Mouse (Mus musculus) colon, adult 2 months (tissue): Measurements from ENCODE around the gene Klf16. TPM values are rescaled to one million over a fixed set of nuclear protein-coding genes. Genes with fewer than 3 reads are reported as not detected.

Source experiments
- polyA plus RNA-seq: library from polyadenylated mRNA; depleted of rRNA; stranded (reverse); fragments of >200 nt; gene quantifications from 2 replicates; pipeline ENCODE4 v1.2.3, GENCODE M21; 2012; rRNA removed

The Klf16 gene
- polyA plus RNA-seq = 32.1 and 34.5 TPM in 2 replicates

GRCm38 (mm10) chr10:80577195-80578130, at the start of gene Klf16:
TSS of gene Klf16 (minus strand) at chr10:80577321.

GRCm38 (mm10) chr10:80622661-80623456, 45.7 kb upstream of the Klf16 start, which contains the start of gene Csnk1g2:
TSS of gene Csnk1g2 (plus strand) at chr10:80622838.

GRCm38 (mm10) chr10:80605721-80606120, 28.6 kb upstream of the Klf16 start, which contains the start of gene Gm49322:
TSS of gene Gm49322 (plus strand) at chr10:80606021.

GRCm38 (mm10) chr10:80602698-80603325, 25.7 kb upstream of the Klf16 start, which contains the start of the genes Scamp4 and Adat3:
TSS of gene Scamp4 (plus strand) at chr10:80602872.
TSS of gene Adat3 (plus strand) at chr10:80602880.

GRCm38 (mm10) chr10:80589879-80590854, 13.0 kb upstream of the Klf16 start, which contains the start of gene Abhd17a:
TSS of gene Abhd17a (minus strand) at chr10:80590341.

GRCm38 (mm10) chr10:80561116-80561944, 15.8 kb downstream of the Klf16 start, which contains the start of gene Rexo1:
TSS of gene Rexo1 (minus strand) at chr10:80561560.

GRCm38 (mm10) chr10:80538710-80539394, 38.3 kb downstream of the Klf16 start, which contains the start of gene Atp8b3:
TSS of gene Atp8b3 (minus strand) at chr10:80539124.

Other genes starting within 250 kb of the Klf16 start
- 20.6 and 24.0 TPM in 2 replicates for gene Pcsk4, start 247.8 kb downstream of the Klf16 start, polyA plus RNA-seq
- gene Reep6, start 247.4 kb downstream of the Klf16 start, polyA plus RNA-seq = 27.3 and 36.0 TPM in 2 replicates
- gene Adamtsl5, start 228.9 kb downstream of the Klf16 start, polyA plus RNA-seq = 27.8 and 29.2 TPM in 2 replicates
- gene Plk5, start 220.9 kb downstream of the Klf16 start, polyA plus RNA-seq = 0.38 and 0.71 TPM in 2 replicates
- 23.9 and 24.3 TPM in 2 replicates for gene Mex3d, start 189.7 kb downstream of the Klf16 start, polyA plus RNA-seq
- 112 and 120 TPM in 2 replicates for gene Mbd3, start 177.8 kb downstream of the Klf16 start, polyA plus RNA-seq
- 2,050 and 2,937 TPM in 2 replicates for gene Uqcr11, start 170.5 kb downstream of the Klf16 start, polyA plus RNA-seq
- gene Tcf3, start 143.7 kb downstream of the Klf16 start, polyA plus RNA-seq = 84.9 and 86.2 TPM in 2 replicates
- gene Onecut3, start 82.5 kb downstream of the Klf16 start, polyA plus RNA-seq = 0.02 TPM in 1 of 2 replicates, not detected in the other
- not detected in 2 replicates for gene Atp8b3, start 38.2 kb downstream of the Klf16 start, polyA plus RNA-seq
- 56.3 and 60.5 TPM in 2 replicates for gene Rexo1, start 15.8 kb downstream of the Klf16 start, polyA plus RNA-seq
- gene Abhd17a, start 13.0 kb upstream of the Klf16 start, polyA plus RNA-seq = 328 and 390 TPM in 2 replicates
- 145 and 162 TPM in 2 replicates for gene Scamp4, start 25.6 kb upstream of the Klf16 start, polyA plus RNA-seq
- 22.0 and 28.5 TPM in 2 replicates for gene Adat3, start 25.6 kb upstream of the Klf16 start, polyA plus RNA-seq
- gene Gm49322, start 28.7 kb upstream of the Klf16 start, polyA plus RNA-seq = 3.8 and 4.9 TPM in 2 replicates
- gene Csnk1g2, start 45.5 kb upstream of the Klf16 start, polyA plus RNA-seq = 326 and 352 TPM in 2 replicates
- gene Btbd2, start 79.8 kb upstream of the Klf16 start, polyA plus RNA-seq = 89.5 and 97.5 TPM in 2 replicates
- gene Mknk2, start 100.8 kb upstream of the Klf16 start, polyA plus RNA-seq = 385 and 392 TPM in 2 replicates
- gene Mob3a, start 124.7 kb upstream of the Klf16 start, polyA plus RNA-seq = 39.9 and 49.0 TPM in 2 replicates
- gene Izumo4, start 124.9 kb upstream of the Klf16 start, polyA plus RNA-seq = 52.3 and 56.7 TPM in 2 replicates
- gene Ap3d1, start 164.9 kb upstream of the Klf16 start, polyA plus RNA-seq = 116 and 122 TPM in 2 replicates
- gene Dot1l, start 177.9 kb upstream of the Klf16 start, polyA plus RNA-seq = 25.5 and 45.2 TPM in 2 replicates
- 31.8 and 39.2 TPM in 2 replicates for gene Sf3a2, start 220.9 kb upstream of the Klf16 start, polyA plus RNA-seq
- gene Plekhj1, start 221.3 kb upstream of the Klf16 start, polyA plus RNA-seq = 54.2 and 71.9 TPM in 2 replicates
- gene Amh, start 227.9 kb upstream of the Klf16 start, polyA plus RNA-seq = 0.67 and 1.1 TPM in 2 replicates
- 0.13 TPM in 1 of 2 replicates, not detected in the other for gene Jsrp1, start 236.2 kb upstream of the Klf16 start, polyA plus RNA-seq
- 843 and 1,116 TPM in 2 replicates for gene Oaz1, start 249.3 kb upstream of the Klf16 start, polyA plus RNA-seq